Mouse (Mus musculus) right cerebral cortex, postnatal 25 days (tissue): ENCODE data around the gene Tlcd2.

ENCODE experiments used
- DNase-seq: peaks from one replicate; pipeline ENCODE4 v3.0.0; 2022

Gene Tlcd2

DNA sequence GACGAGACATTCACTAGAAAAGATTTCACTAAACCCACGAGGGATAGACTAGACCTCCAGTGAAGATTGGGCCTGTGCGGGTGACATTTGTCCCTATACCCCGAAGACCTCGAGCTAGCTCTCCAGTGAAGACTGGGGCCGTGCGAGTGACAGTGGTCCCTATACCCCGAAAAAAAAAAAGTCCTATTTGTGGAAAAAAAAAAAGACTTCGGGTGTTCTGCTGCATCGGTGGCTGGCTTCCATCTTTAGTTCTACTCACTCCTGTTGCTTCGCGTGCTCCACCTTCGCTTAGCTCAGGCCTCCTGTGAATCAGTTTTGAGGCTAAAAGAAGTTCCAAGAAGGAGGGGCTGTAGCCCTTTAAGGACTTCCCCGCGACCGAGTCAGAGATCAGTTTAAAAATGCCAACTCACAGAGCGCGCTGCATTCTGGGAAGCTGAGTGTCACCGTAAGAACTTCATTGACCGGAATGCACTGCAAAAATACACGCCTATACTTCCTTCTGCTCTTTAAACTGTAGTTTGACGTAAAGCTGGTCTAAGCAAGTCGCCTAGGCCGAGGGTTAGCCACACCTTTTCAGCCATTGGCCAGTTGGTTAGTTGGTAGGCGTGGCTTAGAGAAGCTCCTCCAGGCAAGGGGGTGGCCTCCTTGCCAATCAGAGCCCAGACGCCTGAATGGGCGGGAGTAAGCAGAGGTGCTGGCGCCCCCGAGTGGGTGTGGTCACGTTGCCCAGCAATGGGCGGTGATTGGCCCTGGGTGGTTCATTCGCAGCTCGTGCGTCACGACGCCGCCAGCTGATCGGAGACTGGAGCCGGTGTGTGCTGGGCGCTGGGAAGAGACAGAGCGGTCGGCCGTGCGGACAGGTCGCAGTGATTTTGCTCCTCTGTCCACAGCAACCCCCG is at the start of gene Tlcd2:
Gene Tlcd2 (plus strand): TSS at position 872 of the 899 bp plus-strand sequence.
- DNase-seq = peak; percentile 100

DNA sequence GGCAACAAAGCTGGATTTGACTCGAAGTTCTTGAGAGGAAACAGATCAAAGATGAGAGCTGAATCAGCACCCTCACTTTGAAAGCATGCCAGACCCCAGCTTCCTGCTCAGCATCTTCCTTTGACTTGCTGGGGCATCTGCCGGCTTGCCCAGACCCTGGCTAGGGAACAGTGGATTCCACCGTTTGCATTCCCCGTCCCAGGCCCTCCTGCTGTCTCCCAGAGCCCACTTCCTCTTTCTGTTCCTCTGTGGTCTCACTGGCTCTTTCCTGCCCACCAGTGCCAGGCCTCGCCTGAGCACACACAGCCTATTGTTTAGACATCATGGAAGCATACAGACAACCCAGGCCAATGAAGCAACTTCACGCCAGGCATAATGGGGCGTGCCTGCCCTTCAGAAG is 46.4 kb upstream of the Tlcd2 start:
- no peak for DNase-seq

- no peak for DNase-seq
Measured at GRCm38 (mm10) chr11:75415994-75416393, 45.5 kb upstream of the Tlcd2 start.

DNA sequence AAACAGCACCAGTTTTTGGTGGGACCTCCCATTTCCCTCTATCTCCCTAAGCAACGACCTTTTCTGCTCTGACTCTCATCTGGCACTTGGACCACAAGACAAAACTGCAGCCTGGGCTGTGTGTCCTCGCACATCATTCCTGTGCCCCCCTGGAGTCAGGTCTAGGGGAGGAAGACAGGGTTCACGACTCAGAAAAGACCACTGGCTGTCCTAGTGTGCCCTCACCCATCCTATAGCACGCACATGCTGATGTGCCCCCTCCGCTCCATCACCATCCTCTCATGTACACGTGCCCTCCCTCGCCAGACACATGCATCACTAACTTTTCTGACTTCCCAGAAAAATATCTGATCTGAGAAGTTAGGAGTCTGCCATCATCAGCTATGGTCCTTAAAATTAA is 41.5 kb upstream of the Tlcd2 start:
- DNase-seq = no peak

GRCm38 (mm10) chr11:75420810-75421374 is 40.6 kb upstream of the Tlcd2 start:
- DNase-seq = no peak

DNA sequence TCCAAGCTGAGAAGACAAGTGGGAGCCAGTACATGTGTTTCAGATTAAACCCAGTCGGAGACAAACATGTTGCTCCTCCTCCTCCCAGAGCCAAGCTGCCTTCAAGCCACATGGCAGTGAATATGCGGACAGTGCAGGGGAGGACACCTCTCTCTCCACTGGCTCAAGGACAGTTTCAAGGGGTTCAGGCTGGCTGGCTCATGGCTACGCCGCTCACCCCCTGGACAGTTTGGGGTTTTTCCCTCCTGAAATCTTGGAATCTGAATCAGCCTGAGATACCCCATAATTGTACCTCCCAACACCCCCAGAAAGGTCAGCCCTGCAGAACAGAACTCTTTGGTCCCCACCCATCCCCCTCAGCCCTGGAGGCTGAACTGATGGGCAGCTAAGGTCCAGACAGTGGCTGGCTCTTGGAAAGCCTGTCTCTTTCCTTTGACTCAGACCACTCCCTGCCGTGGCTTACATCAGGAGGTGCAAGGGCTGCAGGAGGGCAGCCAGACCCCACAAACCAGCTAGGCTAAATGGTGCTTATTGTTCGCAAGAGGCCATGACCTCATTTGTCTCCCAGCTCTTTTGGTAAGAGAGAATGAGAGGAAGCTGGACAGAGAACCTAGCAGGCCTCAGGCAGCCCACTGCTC is 40.0 kb upstream of the Tlcd2 start:
- no peak for DNase-seq

DNA sequence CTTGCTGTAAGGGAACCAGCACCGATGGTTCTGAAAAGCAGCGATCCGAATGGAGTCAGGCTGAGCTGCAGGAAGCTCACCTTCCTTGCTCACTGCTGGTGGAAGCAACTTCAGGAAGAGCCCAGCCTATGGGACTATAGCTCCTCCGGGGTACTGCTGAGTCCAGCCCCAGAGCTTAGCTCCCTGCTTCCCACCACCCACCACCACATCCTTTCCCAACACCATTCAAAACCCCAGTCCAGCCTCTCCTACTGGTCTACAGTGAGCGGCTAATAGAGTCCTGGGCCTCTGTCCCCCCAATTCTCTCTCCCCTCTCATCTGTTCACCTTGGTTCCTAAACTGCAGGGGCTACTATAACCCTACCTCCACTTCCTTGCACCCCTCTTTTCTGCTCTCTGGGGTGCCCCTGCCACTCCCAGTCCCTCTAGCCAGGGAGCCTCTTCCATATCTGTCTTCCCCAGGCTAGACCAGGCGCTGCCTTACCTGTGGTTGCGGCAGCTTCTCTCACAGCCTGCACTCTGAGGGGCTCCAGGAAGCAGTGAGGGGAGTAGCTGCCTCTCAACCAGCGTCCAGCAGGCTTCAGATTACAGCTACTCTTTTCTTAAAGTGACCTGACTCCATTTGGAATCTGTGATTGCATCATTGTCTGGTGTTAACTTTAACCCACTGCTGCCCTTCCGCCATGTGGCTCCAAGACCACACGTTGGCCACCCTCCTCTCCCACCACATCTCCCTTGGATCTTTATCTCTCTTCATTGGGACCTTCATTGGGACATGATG is 39.3 kb upstream of the Tlcd2 start, which contains the start of gene Serpinf1:
Gene Serpinf1 (minus strand): TSS at position 689 of the 780 bp plus-strand sequence.
- DNase-seq = no peak

- no peak for DNase-seq
Measured at GRCm38 (mm10) chr11:75423091-75423490, 38.4 kb upstream of the Tlcd2 start.

DNA sequence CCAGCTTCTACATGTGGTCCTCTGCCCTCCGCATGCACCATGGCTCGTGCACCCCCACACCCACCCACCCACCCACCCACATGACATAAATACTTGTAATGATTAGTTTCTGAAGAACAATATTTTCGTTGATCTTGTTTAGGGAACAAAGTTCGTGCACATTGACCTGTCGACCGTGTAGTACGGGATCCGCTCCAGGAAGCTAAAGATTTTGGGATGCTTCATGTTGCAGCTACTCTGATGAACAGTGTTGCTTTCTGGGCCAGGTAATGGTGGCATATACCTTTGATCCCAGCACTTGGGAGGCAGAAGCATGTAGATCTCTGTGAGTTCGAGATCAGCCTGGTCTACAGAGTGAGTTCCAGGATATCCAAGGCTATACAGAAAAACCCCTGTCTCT is 37.5 kb upstream of the Tlcd2 start:
- no peak for DNase-seq

GRCm38 (mm10) chr11:75424459-75424858 is 37.1 kb upstream of the Tlcd2 start:
- no peak for DNase-seq

- DNase-seq = no peak
Measured at GRCm38 (mm10) chr11:75429019-75429705, 32.4 kb upstream of the Tlcd2 start.

DNA sequence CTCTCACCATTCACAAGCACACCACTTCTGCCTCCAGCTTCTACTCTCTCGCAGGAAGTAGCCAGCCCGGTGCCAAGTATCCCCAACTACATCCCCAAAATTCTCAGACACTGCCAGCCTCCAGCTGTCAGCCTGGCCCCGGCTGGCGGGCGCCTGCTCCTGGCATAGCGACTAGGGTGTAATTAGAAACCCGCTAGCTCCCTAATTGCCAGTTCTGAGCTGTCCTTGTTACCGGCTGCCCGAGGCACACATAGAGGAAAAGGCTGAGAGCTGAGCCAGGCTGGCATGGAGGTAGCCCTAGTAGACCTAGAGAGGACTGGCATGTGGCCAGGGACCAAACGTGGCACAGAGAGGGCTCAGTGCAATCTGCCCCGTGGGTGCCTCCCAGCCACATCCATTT is 30.2 kb upstream of the Tlcd2 start:
- DNase-seq = peak; percentile 65

- no peak for DNase-seq
Measured at GRCm38 (mm10) chr11:75434138-75434537, 27.4 kb upstream of the Tlcd2 start.

DNA sequence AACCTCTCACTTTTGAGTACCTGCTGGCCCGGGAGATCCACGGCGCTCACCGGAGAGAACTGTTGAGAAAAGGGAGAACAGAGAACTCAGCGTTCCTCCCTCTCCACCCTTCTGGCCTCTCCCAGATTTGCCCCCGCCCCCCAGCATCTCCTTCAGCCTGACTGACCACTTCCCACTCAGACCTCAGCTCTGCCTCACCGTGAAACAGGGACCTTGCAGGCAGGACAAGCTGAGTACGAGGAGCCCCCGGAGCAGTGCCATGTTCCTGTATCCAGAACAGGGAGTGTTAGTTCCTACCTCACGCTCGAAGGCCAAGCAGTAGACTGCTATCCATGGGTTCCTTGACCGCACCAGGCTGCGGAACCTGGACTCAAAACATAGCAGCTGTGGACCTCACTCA is 23.3 kb upstream of the Tlcd2 start:
- DNase-seq = no peak

GRCm38 (mm10) chr11:75438804-75439203 is 22.7 kb upstream of the Tlcd2 start:
- DNase-seq = no peak

DNA sequence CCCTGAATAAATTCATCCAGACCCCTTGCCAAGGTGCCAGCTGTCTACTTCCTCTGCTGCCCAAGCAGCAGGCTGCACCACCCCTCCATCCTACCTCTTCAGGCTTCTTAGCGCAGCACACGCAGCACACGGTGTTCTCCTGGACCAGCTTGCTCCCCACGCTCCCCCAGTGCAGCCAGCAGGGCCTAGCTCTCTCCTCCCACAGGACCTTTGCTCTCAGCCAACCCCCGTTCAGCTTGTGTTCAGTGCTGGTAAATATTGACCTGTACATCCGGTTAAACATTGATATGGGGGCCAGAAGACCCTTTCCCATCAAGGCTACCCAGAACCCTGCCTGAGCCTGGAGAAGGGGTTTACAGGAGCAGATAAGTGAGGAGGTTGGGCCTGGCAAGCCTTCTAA is 22.2 kb upstream of the Tlcd2 start, which contains the start of gene Serpinf2:
Gene Serpinf2 (minus strand): TSS at position 229 of the 400 bp plus-strand sequence.
- DNase-seq = no peak

DNA sequence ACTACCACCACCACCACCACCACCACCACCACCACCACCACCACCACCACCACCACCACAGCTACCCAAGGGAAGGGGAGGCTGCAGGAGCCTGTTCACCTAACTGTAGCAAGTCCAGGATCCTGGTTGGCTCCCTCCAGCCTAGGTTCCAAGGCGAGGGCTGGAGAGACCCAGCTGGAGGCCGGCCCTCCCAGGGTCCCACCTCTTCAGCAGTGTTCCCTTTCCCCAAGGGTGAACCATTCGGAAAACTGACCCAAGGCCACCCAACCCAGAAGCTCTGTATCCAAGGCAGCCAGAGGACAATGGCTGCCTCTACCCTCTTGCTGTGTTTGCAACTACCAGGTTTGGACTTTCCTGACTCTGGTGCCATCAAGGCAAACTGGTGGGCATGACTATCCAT is 21.6 kb upstream of the Tlcd2 start:
- no peak for DNase-seq

GRCm38 (mm10) chr11:75441034-75441433 is 20.5 kb upstream of the Tlcd2 start:
- no peak for DNase-seq

DNA sequence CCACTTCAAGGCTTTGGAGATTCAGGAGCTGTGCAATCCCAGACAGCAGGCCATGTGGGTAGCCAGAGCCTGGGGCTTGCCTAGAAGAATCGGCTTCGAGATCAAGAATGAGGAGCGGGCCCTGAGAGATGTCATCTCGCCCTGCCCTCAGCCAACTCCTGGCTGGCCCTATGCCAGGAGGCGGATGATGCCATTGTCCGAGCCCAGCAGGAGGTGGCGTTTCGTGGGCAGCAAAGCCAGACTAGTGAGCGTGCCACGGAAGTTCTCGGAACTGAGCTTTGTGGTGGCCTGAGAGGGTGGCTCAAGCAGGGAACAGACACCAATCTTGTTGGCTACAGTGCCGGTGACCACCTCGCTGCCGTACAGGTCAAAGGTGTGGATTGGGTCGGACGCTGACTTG is 19.9 kb upstream of the Tlcd2 start:
- no peak for DNase-seq

GRCm38 (mm10) chr11:75443711-75444110 is 17.8 kb upstream of the Tlcd2 start:
- DNase-seq = no peak

GRCm38 (mm10) chr11:75448575-75448974 is 12.9 kb upstream of the Tlcd2 start:
- no peak for DNase-seq

DNA sequence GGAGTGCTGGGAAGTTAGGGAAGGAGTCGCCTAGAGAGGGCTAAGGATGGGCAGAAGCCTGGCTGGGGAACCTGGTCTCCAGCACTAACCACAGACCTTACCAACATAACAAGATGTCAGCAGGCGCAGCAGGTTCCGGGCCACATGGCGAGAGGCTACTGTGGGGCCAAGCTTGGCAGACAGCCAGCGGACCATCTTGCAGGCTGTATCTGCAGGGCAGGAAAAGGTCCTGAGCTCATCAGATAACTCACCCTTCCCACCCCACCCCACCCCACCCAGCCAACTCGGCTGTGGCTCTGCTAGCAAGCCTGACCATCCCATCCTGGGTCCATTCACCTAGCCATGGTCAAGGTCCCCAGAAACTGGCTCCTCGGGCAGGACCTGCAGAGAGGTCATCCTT is 11.8 kb upstream of the Tlcd2 start:
- no peak for DNase-seq
